ENCODE assay signal across 9 mouse cellular contexts in the genomic region with DNA sequence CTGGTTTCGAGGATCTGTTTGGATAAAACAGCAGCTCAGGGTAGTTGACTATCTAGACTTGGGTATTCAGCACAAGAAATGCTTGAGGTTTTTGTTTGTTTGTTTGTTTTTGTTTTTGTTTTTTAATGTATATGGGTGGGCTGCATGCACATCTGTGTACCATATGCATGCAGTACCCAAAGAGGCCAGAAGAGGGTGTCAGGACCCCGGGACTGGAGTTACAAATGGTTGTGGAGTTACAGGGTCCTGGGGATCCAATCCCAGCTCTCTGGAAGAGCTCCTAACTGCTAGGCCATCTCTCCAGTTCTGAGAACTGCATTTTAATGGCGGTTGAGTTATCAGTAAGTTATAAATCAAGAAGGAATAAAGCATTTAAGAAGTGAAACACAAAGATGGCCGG.
A peak's percentile ranks its signal among the peaks of the same experiment; 100 is the strongest.
DNase-seq lines count a peak whose midpoint lies in the region; ATAC-seq and TF ChIP-seq lines count a peak whose summit lies in the region.
"Had no signal": no experiment of that assay in that cellular context is flagged by ENCODE, and none has a peak within 500 bp of the region (broad histone marks: within the 10 kb centered on the region; RNA-seq: fewer than 3 reads in every experiment).

No protein-coding gene starts in this region.

- H3K4me1 ChIP-seq in heart, adult 2 months (ENCODE audit: control insufficient read depth, insufficient read depth, low read length): no peaks in the 10 kb centered on the region
- peaks cover 5% of the 10 kb centered on the region; the same call in 1 of the 2 replicates for H3K4me1 ChIP-seq in neural tube, embryonic 15.5 days
- H3K4me1 ChIP-seq in thymus, adult 2 months (replicated peaks; ENCODE audit: control insufficient read depth, insufficient read depth, low read length): no peaks in the 10 kb centered on the region

- no peak overlapping the region for H3K4me3 ChIP-seq in heart, adult 2 months
- no peak overlapping the region for H3K4me3 ChIP-seq in neural tube, embryonic 15.5 days (replicated peaks)
- no peak overlapping the region for H3K4me3 ChIP-seq in thymus, adult 2 months (ENCODE audit: control insufficient read depth, insufficient read depth, low read length)
- H3K4me3 ChIP-seq: myocyte had no signal

- peak; percentile 74 for TF ChIP-seq CTCF in heart, adult 2 months (IDR thresholded peaks at IDR 0.05)
- no peak for TF ChIP-seq CTCF in thymus, adult 2 months (IDR thresholded peaks at IDR 0.05; ENCODE audit: borderline replicate concordance, control insufficient read depth, extremely low read depth, insufficient read depth, low read length, poor library complexity)

- DNase-seq in heart, adult 2 months: no peak
- DNase-seq in heart, postnatal 10 days: no peak
- peak; percentile 26 for DNase-seq in neural tube, embryonic 10.5 days (ENCODE audit: extremely low spot score, low spot score)
- peak; percentile 17 to 48 for DNase-seq in cerebellum, postnatal 25 days
- peak; percentile 5 for DNase-seq in retina, postnatal 7 days (ENCODE audit: low read depth, low spot score)
- DNase-seq in thymus, adult 2 months: no peak
- DNase-seq in urinary bladder, adult 18-20 months (ENCODE audit: low spot score in 2 of 2): no peak

- intact Hi-C loops in heart, adult 2 months (cut with DNase I): loop anchor here (10.0 kb wide), 2 partner anchors 452 to 602 kb away; no protein-coding TSS in a partner anchor
- intact Hi-C loops in heart, postnatal 10 days (cut with DNase I): loop anchor here (5.0 kb wide), 1 partner anchor 449 kb away; no protein-coding TSS in a partner anchor

- H3K27ac ChIP-seq in heart, adult 2 months: no peak overlapping the region
- H3K27ac ChIP-seq in neural tube, embryonic 15.5 days (replicated peaks): no peak overlapping the region
- no peak overlapping the region for H3K27ac ChIP-seq in thymus, adult 2 months (ENCODE audit: control insufficient read depth, insufficient read depth, low read length)

- no peak for ATAC-seq in neural tube, embryonic 15.5 days (ENCODE audit: low FRiP score)

- 77% methylated on average over 4 of the region's 4 CpGs for WGBS in heart, adult 2 months
- 82% methylated on average over 4 of the region's 4 CpGs for WGBS in neural tube, embryonic 15.5 days
- WGBS in thymus, adult 2 months: 78% methylated on average over 4 of the region's 4 CpGs

- H3K36me3 ChIP-seq in heart, adult 2 months (ENCODE audit: control insufficient read depth, insufficient read depth, low read length): no peaks in the 10 kb centered on the region
- no peaks in the 10 kb centered on the region for H3K36me3 ChIP-seq in neural tube, embryonic 15.5 days
- no peaks in the 10 kb centered on the region for H3K36me3 ChIP-seq in thymus, adult 2 months (ENCODE audit: control insufficient read depth, insufficient read depth, low read length)

- TF ChIP-seq POLR2A in heart, adult 2 months (IDR thresholded peaks at IDR 0.05; ENCODE audit: insufficient read depth, low read depth, low read length): no peak
- TF ChIP-seq POLR2A in thymus, adult 2 months (IDR thresholded peaks at IDR 0.05; ENCODE audit: control insufficient read depth, extremely low read depth, insufficient read depth, low read length, poor library complexity): no peak

- no peaks in the 10 kb centered on the region for H3K27me3 ChIP-seq in heart, adult 2 months (ENCODE audit: control insufficient read depth, insufficient read depth, low read length)
- H3K27me3 ChIP-seq in neural tube, embryonic 15.5 days (replicated peaks): no peaks in the 10 kb centered on the region
- no peaks in the 10 kb centered on the region for H3K27me3 ChIP-seq in thymus, adult 2 months (ENCODE audit: control insufficient read depth, insufficient read depth, low read length)

- no peaks in the 10 kb centered on the region for H3K9me3 ChIP-seq in neural tube, embryonic 15.5 days (replicated peaks)

- H3K79me2 ChIP-seq in heart, adult 2 months (replicated peaks; ENCODE audit: control insufficient read depth, insufficient read depth, low read length): no peaks in the 10 kb centered on the region

- TF ChIP-seq EP300 in heart, adult 2 months (IDR thresholded peaks at IDR 0.05; ENCODE audit: insufficient read depth, low read depth, low read length): no peak

- no peak overlapping the region for H3K4me2 ChIP-seq in neural tube, embryonic 15.5 days

- H3K9ac ChIP-seq in heart, adult 2 months (ENCODE audit: low read depth, low read length): no peak overlapping the region
- H3K9ac ChIP-seq in neural tube, embryonic 15.5 days (replicated peaks): no peak overlapping the region

Comparison
In these comparisons a context has a peak if more than half of its experiments do, and no peak if none do; other contexts are left out.
1. DNase-seq: peak in neural tube, embryonic 10.5 days (single experiment), cerebellum, postnatal 25 days (2 of 2) and retina, postnatal 7 days (single experiment); none in heart, adult 2 months (0 of 2), heart, postnatal 10 days (0 of 2), thymus, adult 2 months (single experiment) and urinary bladder, adult 18-20 months (0 of 2).